Mouse (Mus musculus): ENCODE measurements at regions not wholly inside any gene's neighbourhood (a gene's known extent, or its start where the extent isn't known, plus 50 kb on each side); places are given as distances from the start of the nearest gene placed in this dataset.
A peak's percentile ranks its signal among the peaks of the same experiment; 100 is the strongest.

DNA sequence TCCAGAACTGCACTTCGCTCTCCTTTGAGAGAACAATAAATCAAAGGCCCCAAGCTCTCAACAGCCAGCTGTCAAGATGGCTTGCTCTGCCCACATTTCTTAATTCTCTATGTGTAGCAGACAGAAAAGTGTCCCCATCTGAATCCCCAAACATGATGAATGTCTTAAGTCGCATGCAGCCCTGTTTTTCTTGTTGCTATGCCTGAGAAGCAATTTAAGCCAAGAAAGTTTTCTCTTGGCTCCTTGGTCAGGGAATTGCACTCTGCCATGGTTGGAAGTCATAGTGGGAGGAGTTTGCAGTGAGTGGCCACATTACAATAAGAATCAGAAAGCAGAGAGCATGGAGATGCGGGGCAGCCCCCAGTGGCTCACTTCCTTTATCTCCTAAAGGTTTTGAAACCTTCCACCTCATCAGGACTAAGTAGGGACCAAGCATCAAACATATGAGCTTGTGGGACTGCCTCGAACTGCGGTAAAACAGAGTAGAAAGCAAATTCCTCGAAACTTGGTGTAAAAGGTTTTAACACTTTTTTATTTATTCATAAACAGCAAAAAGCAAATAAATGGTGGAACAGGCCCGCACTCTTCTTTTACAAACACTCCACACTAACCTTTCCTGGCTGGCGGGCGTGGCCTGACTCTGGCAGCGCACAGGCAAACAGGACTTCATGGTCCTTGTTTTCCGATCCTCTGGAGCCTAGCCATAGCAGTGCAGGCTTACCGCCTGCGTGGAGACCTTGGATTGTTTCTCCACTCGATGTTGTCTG is 227.4 kb downstream of the Ankrd50 start:
- no peak for DNase-seq (ENCODE audit: low read depth)

GRCm38 (mm10) chr3:38255674-38256073 is 229.0 kb downstream of the Ankrd50 start:
- DNase-seq (ENCODE audit: low read depth), result peak; percentile 52

DNA sequence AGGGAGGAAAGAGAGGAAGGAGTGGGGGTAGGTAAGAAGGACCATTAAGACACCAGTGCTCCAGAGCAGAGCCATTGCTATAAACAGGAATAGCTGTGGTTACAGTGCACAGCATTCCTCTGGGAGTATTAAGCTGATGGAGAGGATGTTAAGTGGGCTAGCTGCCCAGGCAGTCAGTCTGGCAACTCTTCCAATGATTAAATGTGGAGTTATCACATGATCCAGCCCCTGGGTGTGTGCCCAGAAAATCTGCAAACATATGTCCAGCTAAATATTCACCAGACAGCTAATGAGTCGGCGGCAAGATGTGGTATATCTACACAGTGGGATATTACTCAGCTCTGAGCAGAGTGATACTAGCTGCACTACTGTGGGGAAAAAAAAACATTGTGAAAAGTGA is 229.7 kb downstream of the Ankrd50 start:
- DNase-seq (ENCODE audit: low read depth), result peak; percentile 100

- no peak for DNase-seq (ENCODE audit: low read depth)
Observed at GRCm38 (mm10) chr3:38251592-38251991, 233.1 kb downstream of the Ankrd50 start.

- no peak for DNase-seq (ENCODE audit: low read depth)
Observed at GRCm38 (mm10) chr3:38250552-38250951, 234.1 kb downstream of the Ankrd50 start.

GRCm38 (mm10) chr3:38248941-38249340 is 235.7 kb downstream of the Ankrd50 start:
- peak; percentile 53 for DNase-seq (ENCODE audit: low read depth)

DNA sequence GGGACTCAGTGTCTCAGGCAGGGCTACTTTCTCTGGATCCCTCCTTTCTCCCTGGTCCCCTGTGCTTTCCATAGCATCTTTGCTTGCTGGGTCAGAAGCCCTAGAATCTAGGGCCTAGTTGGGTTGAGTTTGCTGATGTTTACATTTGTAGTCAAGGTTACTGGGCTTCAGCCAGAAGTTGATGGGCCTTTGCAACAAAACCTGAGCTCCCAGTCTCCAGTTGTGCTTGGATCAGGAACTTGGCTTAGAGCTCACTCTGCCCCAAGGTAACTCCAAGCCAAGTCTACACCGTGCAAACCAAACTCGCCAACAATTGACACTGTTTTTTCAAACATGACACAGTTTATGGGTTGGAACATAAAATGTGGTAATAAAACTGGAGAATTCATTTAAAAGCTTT is 238.2 kb downstream of the Ankrd50 start:
- DNase-seq (ENCODE audit: low read depth), result peak; percentile 71

DNA sequence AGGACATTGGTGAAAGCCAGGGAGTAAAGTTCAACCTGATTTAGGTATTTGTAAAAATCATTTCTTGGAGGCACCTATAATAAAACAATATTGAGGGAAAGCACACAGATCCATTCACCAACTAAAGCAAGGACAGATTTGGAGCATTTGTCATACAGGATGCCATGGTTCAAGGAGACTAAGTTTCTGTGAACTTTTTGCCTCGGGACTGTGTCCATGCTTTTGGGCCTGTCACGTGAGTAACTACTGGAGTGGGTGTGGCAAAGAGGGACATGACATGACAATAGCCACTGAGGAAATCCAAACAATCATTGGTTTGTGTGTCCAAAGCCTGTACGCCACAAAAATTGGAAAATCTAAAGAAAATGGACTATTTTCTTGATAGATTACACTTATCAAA is 241.4 kb downstream of the Ankrd50 start:
- no peak for DNase-seq (ENCODE audit: low read depth)

GRCm38 (mm10) chr3:38237616-38238015 is 247.0 kb downstream of the Ankrd50 start:
- DNase-seq (ENCODE audit: low read depth), result no peak

GRCm38 (mm10) chr3:38235736-38236083 is 248.9 kb downstream of the Ankrd50 start:
- peak; percentile 64 for DNase-seq (ENCODE audit: low read depth)

DNA sequence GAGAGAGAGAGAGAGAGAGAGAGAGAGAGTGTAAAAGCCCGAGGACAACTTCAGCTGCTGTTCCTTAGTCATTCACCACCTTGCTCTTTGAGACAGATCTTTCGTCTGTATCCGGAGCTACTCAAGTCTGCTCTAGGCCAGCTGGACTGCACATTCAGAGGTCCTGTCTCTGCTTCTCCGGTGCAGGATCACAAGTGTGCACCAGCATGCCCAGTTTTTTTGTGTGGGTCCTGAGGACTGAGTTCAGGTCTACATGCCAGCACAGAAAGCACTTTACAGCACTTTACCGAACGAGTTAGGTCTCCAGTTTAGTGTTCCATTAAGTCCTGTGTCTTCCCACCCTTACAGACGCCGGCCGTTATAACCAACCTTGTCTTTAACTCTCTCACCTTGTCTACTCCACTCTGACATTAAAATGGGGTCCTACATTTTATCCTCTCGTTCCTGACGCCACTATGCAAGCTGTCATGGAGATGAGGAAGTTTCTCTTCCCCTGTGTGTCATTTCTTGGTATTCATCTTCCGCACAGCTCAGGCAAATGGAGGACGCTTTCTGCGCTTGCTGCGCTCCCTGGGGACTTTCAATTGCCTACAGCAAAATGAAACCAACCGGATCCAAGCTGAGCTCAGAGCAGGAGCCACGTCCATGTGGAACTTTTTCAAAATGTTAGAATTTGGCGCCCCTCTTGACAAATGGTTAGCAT is 249.5 kb downstream of the Ankrd50 start:
- peak; percentile 71 for DNase-seq (ENCODE audit: low read depth)

DNA sequence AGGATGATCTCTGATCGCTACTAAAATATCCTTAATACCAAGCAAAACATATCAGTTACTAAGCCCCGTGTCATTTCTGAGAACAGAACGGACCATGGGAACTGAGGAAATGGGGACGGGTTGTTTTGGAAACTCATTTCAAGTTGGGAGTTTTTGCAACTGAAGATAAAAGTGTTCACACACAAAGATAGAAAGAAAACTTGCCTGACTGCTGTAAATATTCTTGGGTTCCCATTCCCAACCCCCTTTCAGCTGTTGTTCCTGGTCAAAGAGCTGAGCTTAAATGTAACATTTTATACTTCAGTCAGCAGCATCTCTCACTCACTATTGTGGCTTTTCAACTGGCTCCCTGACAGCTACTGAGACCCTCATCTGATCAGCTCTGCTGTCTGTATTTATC is 250.1 kb downstream of the Ankrd50 start:
- DNase-seq (ENCODE audit: low read depth), result no peak

DNA sequence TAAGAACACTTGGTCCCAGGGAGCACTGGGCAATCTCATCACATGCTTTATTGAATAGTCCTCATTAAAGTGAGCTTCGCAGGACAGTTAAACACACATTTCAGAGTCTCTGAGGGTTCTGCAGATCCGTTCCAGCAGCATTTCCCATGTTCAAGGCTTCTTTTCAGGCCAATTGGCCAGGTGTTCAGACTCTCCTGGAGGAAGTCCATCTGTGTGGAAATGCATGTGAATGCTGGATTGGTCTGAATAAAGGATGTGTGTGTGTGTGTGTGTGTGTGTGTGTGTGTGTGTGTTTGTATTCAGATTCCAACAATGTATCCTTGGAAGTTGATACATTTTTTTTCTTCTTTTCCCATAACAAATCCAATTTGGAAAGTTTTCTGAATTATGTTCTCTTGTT is 250.6 kb downstream of the Ankrd50 start:
- DNase-seq (ENCODE audit: low read depth), result no peak

- no peak for DNase-seq (ENCODE audit: low read depth)
Observed at GRCm38 (mm10) chr3:38233091-38233490, 251.6 kb downstream of the Ankrd50 start.

- peak; percentile 64 for DNase-seq (ENCODE audit: low read depth)
Observed at GRCm38 (mm10) chr3:38232111-38233076, 252.2 kb downstream of the Ankrd50 start.

GRCm38 (mm10) chr3:38231506-38231905 is 253.1 kb downstream of the Ankrd50 start:
- DNase-seq (ENCODE audit: low read depth), result no peak

DNA sequence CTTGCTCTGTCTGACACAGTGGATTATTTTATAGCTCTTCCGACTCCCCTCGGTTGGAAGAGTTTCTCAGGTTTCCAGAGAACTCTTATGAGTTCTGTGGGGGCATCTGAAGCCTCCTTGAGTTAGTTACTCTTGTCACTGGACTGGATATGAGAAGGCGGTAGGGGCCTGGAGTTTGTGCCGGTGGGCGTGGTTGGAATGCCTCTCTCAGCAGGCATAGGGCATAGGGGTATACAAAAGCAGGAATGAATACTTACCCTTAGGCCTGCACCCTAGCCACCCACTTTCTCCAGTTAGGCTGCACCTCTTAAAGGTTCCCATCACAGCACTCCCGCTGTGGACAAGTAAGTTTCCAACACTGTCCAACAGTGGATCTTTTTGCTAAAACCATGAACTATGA is 253.8 kb downstream of the Ankrd50 start:
- no peak for DNase-seq (ENCODE audit: low read depth)

GRCm38 (mm10) chr3:38229686-38230085 is 255.0 kb downstream of the Ankrd50 start:
- no peak for DNase-seq (ENCODE audit: low read depth)

DNA sequence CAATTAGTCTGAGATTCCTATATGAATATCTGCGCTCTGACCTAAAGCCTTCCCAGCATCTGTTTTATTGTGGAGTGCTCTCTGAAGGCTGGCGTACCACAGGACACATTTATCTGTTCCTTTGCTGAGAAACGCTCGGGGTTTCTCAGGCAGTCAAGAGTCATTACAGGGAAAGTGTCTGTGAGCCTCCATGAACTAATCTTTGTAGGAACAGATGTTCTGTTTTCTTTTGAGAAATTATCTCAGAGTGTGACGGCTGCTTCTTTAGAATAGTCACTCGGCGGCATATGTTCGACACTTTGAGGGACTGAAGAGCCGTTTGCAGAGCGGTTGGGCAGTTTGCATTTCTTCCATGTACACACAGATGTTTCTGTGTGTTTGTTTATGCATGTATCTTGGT is 255.6 kb downstream of the Ankrd50 start:
- no peak for DNase-seq (ENCODE audit: low read depth)

- DNase-seq (ENCODE audit: low read depth), result peak; percentile 87
Observed at GRCm38 (mm10) chr3:38227596-38227995, 257.0 kb downstream of the Ankrd50 start.

- DNase-seq (ENCODE audit: low read depth), result no peak
Observed at GRCm38 (mm10) chr3:38227121-38227520, 257.5 kb downstream of the Ankrd50 start.

DNA sequence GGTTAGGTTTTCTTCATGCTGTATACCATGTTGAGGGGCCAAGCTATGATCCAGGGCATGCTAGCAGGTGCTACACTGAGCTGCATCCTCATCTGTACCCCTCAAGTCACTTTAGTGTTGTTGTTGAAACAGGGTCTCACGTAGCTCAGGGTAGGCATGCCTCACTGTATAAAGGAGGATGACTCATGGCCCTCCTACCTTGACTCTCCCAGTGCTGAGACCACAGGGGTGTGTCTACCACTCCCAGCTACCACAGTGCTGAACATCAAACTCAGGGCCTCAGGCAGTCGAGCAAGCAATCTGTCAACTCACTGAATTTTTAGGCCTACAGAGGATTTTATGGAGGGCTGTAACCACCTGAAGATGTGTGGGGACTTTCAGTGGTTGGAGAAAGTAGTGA is 258.5 kb downstream of the Ankrd50 start:
- no peak for DNase-seq (ENCODE audit: low read depth)

GRCm38 (mm10) chr3:38221834-38222215 is 262.8 kb downstream of the Ankrd50 start:
- DNase-seq (ENCODE audit: low read depth), result no peak
